Mouse (Mus musculus) ovary, adult 18-20 months (tissue): ENCODE data around the gene Lrrc71.

ENCODE experiments used
- DNase-seq: peaks from one replicate; pipeline ENCODE4 v3.0.0; 2022; ENCODE audit warnings: low spot score, mixed read lengths

The Lrrc71 gene

DNA sequence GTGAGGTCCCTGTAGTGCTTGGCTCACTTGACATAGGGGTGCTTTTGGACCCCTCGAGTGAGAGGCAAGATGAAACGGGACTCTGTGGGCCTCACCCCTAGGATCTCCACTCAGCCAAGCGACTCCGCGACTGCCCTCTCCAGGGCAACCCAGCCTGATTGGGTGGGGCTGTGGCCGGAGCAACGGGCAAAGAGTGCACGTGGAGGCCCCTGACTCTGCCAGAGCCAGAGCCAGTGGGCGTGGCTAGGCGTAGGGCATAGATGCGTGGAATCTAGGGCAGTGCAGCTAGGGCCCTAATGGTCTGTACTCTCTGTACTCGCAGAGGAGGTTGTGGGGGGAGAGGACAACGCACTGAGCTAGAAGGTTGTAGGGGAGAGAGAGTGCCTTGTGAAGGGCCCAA lies at the start of gene Lrrc71:
Gene Lrrc71 (minus strand): TSS at position 195 of the 400 bp plus-strand sequence.
- no peak for DNase-seq

DNA sequence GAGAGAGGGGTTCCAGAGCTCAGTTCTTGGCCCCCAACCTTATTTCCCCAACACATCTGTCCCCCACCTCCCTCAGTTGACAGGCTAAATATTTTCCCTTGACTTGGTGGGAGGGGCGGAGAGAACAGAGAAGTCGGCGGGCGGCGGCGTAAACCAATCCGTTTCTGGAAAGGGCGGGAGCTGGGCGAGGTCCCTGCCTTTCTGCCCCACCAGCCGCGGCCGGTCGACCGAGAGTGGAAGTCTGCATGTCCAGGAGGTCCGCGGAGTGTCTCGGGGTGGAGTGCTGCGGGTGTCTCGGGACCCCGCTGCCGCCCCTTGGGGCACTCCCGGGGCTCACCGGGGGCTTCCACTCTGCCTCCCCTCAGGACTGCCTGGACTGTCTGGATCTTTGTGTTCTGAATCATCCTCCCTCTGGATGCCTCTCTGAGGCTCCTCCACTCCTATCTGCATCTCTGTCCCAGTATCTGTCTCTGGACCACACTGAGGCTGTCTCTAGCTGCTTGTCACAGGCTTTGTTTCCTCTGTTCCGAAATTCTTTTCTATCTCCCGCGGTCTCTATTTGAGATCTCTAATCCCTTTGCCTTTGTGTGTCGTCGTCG lies 48.4 kb upstream of the Lrrc71 start, which contains the start of gene Insrr:
Gene Insrr (plus strand): TSS at position 216 of the 599 bp plus-strand sequence.
- DNase-seq: no peak

DNA sequence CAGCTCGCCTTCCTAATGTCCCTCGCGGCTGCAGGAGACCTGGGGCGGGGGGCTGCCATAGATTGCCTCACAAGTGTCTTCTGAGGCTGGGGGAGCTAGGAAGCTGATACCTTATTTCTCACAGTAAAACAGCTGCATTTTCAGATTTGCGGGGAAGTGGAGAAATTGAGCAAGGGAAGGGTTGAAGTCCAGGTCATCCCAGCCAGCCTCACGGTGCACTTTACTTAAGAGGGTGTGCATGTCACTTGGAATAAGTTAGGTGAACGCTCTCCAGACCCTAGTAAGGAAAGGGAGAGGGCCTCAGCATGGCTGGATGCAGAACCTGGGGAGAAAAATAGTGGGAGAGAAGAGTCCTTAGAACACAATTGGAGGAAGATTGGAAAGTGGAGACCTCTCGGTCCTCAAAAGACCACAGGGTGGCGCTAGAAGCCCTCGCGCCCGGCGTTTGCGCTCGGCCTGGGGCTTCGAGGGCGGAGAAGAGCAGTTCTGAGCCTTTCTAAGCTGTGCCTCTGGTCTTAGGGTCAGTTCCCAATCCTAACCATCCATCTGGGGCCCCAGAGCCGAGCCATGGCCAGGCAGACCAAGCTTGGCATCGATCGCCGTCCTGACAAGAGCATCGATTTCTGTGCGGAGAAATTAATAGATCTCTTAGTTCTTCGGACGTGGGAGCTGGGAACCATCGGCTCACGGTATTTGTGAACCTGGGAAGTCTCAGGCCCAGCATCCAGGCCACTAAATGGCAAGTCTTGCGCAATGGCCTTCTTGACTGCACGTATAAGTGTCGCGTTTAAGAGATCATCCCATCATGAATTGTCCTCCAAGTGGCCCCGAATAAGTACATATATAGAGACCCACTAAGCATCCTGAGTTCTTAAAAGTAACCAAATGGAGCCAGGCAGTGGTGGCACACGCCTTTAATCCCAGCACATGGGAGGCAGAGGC lies 47.2 kb upstream of the Lrrc71 start:
- DNase-seq: no peak

DNA sequence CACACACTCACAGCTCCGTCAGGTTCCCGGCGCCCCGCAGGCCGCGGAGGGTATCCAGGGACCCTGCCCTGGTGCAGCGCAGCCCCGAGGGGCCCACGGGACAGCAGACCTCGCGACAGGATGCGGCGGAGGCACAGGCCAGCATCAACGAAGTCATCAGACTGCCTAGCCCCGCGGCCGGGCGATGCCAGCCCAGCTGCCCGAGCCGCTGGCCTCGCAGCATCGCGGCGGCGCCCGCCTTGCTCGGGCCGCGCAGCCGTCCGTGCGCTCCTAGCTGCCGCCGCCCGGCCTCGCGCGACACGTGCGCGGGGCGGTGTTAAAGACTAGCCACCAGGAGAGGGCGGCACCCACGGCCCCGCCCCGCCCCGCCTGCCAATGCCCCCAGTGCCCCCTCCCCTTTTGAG lies 46.5 kb upstream of the Lrrc71 start, which contains the start of gene Ntrk1:
Gene Ntrk1 (minus strand): TSS at position 241 of the 404 bp plus-strand sequence.
- DNase-seq: no peak

DNA sequence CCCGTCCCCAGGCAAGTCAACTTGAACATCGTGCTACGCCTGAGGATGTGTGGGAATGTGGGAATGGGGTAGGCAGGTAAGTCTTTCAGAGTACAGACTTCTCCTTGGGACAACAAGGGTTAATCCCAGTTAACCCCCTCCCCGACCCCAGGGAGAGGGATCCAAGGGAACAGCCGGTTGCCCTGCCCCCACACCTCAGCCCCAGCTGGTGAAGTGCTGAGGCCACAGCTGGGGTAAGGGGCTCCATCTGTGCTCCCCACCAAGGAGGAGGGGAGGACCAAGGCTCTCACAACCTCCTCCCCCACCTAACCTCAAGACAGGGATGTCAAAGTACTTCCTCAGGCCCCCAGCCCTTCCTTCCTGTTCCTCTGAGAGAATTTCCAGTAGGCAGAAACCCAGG lies 41.3 kb upstream of the Lrrc71 start:
- no peak for DNase-seq

DNA sequence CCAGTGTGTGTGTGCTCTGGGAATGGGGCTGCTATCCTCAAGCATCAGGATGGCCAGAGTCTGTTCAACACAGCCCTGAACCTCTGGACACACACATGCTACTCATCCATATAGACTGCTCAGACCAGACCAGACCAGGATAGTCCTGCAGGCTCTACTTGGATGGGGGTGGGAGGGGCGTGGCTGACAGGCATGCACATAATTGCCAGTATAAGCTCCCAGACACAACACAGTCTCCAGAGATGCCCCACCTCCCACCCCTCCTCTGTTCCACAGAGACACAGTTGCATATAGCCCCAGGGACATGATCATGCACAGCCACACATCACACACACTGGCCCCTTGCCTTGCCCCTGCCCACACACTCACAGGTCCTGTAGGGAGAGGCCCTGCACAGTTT lies 40.8 kb upstream of the Lrrc71 start:
- DNase-seq: no peak

DNA sequence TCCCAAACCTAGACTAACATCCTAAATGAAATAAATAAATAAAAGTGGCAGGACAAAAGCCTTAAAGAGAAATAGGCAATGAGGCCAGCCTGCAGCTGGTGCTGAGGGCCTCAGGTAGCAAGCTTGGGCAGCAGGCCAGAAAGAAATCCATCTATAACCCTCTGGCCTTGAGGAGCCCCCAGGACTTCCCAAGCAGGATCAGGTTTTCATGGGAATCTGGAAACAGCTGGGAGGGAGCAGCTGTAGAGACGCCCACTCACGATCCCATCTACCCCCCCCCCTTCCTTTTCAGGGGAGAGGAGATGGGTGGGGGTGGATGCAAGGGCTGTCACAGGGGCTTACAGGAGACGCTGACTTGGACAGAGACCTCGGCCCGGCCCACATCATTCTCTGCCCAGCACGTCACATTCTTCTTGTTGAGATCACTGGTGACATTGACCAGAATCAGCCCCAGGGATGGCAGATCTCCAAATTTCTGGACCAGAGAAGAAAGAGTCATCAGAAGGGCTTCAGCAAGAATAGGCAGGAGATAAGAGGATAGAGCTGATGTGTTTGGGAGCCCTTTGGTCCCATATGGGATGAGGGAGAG lies 37.3 kb upstream of the Lrrc71 start:
- no peak for DNase-seq

DNA sequence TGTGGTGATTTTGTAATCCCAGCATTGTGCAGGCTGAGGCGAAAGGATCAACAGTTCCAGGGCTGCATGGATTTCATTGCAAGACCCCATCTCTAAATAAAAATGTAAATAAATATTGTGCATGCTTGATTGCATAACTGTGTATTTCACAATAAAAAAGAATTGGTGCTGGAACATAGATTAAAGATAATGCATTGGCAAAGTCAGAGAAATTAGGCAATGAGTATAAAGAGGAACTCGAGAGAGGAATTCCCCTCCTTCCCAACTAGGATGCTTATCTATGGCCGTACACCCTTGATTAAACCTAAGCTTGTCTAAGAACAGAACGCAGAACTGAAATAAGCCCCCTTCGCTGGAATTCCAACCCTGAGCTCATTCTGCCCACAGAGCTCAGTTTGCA lies 36.7 kb upstream of the Lrrc71 start:
- DNase-seq: no peak

DNA sequence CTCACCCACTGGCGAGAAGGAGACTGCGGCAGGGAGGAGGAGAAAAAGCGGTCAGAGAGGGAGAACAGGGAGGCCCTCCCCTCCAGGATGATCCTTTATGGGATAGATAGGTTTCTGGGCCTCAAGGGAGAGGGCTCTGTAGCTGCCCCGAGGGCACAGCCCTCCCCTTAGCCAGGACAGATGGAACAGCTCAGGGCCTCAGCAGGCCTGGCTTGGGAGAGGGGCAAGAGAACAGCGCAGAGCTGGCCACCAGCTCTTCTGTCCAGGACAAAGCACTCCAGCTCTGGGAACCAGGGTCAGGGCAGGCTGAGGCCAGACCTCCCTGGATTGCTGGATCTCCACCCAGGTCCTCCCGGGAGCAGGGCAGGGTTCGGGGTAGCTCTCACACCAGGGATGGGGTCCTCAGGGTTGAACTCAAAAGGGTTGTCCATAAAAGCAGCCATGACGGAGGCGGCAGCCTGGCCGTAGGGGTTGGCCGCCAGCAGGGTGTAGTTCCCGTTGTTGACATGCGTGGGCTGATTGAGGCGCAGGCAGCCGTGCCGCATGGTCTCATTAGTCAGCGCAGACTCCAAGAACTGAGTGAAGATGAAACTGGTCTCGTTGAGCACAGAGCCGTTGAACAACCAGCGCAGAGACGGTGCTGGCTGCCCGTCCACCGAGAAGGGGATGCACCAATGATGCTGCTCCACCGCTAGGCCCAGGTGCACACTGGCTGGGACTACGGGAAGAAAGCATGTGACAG lies 35.0 kb upstream of the Lrrc71 start:
- no peak for DNase-seq

DNA sequence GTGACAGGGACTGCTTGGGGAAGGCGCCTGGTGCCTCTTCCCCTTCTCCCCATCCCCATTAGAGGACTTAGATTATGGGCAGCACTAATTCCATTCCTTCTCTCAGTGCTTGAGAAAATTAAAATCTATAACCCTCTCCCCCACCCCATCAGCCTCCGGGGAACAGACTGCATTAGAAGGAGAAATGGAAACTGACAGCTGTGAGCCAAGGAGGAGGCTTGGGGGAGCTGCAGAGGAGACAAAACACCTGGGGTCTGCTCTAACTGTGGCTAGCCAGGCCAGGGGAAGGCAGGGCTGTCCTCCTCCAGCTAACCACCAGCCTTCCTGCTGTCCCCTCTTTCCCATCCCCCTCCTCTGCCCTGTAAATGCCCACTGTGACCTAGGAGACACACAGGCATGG lies 30.7 kb upstream of the Lrrc71 start:
- DNase-seq: no peak

DNA sequence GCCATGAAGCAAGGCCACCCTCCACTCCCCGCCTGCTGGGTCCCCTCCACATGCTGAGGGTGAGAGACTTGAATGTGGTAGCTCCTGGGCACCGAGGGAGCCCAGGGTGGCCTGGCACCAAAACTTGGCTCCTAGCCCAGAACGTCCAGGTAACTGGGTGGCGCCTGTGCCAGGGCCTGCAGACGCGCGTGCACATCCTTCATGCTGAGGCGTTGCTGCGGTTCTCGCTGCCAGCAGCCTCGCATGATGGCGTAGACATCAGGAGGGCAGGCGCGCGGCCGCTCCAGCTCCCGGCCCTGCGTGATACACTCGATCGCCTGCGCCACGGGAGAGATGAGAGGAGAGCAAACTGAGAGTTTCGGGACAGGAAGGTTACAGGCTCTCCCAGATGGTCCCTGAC lies 29.9 kb upstream of the Lrrc71 start:
- no peak for DNase-seq

DNA sequence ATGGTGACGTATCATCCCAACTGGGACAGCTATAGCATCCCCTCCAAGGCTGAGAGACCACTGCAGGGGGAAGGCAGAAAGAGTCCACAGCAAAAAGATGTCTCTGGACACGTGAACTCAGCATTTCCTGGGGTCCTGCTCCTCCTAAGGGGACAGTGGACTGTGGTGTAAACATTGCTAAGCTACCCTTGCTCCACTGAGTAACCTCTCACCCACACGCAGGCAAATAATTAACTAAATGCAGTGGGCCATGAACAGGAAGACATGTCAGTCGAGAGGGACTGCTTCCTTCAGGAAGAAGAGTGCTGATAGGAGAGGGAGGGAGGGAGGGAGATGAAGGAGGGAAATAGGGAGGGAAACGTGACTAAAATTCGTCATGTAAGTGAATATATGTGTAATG lies 22.7 kb upstream of the Lrrc71 start:
- no peak for DNase-seq

DNA sequence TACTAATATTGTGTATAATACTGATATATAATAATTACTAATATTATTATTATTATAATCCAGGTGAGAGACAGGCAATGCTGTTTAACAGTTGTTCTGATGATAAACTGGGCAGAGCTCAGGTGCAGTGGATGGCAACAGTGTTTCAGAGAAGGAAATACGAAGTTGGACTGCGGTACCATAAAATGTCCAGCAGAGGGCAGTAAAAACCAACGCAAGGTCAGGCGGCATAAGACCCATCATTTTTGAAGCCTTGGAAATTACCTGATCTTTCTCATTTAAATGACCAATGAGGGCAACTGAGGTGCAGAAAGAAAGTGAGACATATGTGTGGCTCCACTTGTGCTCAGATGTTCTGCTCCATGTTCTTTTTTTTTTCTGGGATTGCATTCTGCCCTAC lies 21.9 kb upstream of the Lrrc71 start:
- DNase-seq: no peak

DNA sequence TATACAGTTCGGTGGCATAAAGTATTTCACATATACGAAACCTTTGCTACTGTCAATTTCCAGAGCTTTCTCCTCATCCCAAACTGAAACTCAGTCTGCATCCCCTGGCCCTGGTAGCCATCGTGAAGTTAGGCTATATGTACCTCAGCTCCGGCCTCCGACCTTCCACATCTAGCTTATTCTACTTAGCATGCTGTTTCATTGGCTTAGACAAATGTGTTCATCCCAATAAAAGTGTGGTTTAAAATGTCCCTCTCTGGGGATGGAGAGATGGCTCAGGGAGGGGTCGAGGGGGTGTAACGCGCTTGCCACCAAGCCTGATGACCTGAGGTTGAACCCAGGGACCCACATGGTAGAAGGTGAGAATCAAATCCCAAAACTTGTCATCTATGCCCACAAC lies 21.1 kb upstream of the Lrrc71 start:
- no peak for DNase-seq

DNA sequence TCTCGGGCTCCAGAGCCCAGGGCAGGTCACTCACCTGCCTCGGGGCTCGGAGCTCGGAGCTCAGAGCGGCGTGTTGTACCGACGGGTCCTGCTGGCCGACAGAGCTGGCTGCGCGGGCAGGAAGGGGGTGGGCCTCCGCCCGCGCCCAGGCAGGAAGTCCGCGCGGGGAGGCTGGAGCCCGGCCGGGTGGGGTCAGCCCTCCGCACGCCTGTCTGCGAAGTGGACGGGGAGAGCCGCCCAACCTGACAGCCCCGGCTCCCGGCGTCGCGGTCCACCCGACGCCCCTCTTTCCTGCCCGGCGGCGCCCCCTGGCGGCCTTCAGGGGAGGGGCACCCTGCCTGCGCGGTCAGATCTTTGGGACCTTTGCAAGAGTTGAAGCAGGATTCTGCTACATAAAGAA lies 20.4 kb upstream of the Lrrc71 start:
- DNase-seq: peak; percentile 72

DNA sequence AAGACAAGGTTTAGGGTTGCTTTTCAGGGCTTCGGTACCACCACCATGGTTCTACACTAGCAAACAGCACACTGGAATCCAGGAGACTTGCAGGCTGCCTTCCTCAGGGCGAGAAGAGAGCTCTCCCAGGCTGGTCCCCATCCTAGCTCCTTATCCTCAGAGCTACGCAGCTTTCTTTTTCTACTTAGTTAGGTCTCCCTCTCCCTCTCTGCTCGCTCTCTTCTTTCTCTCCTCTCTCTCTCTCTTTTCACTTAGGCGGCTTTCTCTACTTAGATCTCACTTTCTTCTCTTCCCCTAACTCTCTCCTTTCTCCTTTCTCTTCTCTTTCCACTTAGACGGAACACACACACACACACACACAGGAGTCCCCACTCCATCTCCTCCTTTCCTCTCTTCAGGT lies 20.0 kb upstream of the Lrrc71 start:
- DNase-seq: no peak

DNA sequence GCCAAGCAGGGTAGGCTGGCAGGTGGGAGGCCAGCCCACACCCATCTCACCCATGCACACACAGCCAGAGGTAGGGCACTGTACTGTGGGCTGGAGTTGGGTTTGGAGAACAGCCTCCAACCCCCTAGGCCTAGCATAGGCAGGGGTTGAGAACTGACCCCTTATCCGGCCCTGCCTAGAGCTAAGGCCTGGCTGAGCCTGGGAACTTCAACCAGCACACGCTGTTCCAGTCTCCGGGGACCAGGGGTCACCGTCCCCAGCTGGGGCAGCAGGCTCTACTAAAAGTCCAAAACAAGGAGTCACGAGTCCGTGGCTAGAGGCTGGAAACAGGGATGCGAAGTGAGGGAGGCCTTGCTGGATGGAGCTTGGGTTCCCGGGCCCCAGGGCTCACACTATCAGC lies 19.3 kb upstream of the Lrrc71 start:
- no peak for DNase-seq

DNA sequence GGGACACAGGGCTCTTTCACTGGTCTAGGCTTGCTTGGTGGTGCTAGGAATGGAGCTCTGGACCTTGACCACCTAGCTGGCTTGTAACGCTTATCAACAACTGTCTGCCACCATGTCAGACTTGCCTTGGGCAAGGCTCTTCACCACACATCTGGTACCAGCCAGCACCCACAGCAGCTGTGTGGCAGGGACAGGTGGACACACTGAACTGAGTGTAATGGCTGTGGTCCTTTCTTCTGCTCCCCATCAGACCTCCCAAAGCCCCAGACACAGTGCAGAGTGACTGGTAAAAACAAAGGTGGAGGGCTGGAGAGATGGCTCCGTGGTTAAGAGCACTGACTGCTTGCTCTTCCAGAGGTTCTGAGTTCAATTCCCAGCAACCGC lies 17.9 kb upstream of the Lrrc71 start:
- DNase-seq: no peak

DNA sequence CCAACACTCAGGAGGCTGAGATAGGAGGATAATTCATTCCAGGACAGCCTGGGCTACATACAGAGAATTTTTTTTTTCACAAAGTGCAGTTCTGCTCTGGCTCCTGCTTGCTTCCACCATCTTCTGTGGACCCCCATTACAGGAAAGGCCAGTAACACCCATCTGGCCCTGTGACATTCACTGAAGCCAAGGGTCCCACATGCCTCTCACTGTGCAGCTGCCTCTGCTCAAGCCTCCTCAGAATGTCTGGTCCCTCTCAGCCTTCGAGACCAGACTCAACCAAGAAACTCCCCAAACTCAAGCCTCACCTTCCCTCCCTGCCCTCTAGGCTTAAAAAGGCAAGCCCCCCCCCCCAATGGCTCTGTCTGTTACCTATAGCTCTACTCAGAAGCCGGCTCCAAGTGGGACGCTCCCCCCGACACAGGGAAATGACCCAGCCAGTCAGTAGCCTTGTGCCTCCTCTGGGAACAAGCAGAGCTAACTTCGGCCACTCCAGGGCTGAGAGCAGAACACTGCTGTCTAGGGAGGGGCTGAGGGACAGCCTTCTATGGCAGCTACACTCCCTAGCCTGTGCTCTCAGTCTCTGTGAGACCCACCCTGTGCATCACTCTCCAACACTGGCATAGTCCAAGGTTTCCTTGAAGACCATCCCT lies 17.3 kb upstream of the Lrrc71 start:
- no peak for DNase-seq

DNA sequence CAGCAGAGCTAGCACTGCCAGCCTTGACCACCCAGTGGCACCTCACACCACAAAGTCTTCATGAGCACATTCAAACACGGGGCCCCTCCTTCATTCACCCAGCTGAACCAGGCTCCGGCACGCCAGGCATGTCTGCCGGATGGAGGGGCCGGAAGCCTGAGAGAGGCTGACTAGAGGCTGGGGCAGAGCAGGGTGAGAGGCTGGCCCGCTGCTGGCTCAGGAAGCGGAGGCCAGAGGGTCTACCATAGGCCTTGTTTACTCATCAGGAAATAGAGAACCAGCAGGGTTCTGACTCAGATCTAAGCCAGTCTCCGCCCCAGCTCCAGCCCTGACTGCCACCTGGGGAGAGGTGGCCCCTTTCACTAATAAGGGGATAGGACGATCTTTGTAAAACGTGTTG lies 16.7 kb upstream of the Lrrc71 start:
- no peak for DNase-seq

DNA sequence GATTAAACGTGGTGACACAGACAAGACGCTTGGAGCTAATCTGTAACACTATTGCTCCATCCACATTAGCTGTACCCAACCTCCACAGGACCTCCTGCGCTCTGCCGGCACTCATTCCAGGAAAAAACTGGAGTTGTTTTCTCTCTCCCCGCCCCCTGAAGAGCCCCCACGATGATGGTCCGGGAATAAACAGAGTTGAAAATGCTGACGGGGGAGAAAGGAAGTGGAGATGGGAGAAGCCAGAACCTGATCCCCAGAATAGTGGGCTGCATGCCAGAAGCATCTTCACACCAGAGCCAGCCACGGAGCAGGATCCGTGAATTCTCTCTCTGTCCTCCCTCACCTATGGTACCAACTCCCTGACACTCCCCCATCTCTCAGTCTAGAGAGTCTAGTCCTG lies 16.1 kb upstream of the Lrrc71 start:
- no peak for DNase-seq
